Mouse (Mus musculus) granulocyte monocyte progenitor cell, adult 5-6 weeks (primary cell): ENCODE data around the gene Atxn2l. TPM values are rescaled to one million over a fixed set of nuclear protein-coding genes. Genes with fewer than 3 reads are reported as not detected.

ENCODE experiments used
- total RNA-seq, 2 experiments: library from RNA; stranded (forward) in 1 of 2; stranded (reverse) in 1 of 2; fragments of 200-712, 200-1000 nt in 1 of 2; fragments of >200 nt in 1 of 2; fragmentation: Nextera tagmentation in 1 of 2; gene quantifications; 2 replicates each; pipeline ENCODE4 v1.2.3; 2014 to 2017

Gene Atxn2l
- total RNA-seq, 2 experiments from 2014 or later = 27.4 to 102 TPM

Other genes starting within 250 kb of the Atxn2l start
- 1.2 and 1.3 TPM in 2 replicates for gene Sbk1, start 230.8 kb downstream of the Atxn2l start, total RNA-seq (2014; fragmentation: Nextera tagmentation)
- gene Sbk1, start 230.8 kb downstream of the Atxn2l start, total RNA-seq (2017) = 0.69 and 1.2 TPM in 2 replicates
- gene Lat, start 133.9 kb downstream of the Atxn2l start, total RNA-seq (2014; fragmentation: Nextera tagmentation) = 2.4 and 4.8 TPM in 2 replicates
- 0.72 and 2.7 TPM in 2 replicates for gene Lat, start 133.9 kb downstream of the Atxn2l start, total RNA-seq (2017)
- 9.2 and 24.8 TPM in 2 replicates for gene Spns1, start 126.0 kb downstream of the Atxn2l start, total RNA-seq (2014; fragmentation: Nextera tagmentation)
- gene Spns1, start 126.0 kb downstream of the Atxn2l start, total RNA-seq (2017) = 11.5 and 14.7 TPM in 2 replicates
- 11.7 and 14.8 TPM in 2 replicates for gene Nfatc2ip, start 106.7 kb downstream of the Atxn2l start, total RNA-seq (2014; fragmentation: Nextera tagmentation)
- 14.6 and 15.9 TPM in 2 replicates for gene Nfatc2ip, start 106.7 kb downstream of the Atxn2l start, total RNA-seq (2017)
- gene Cd19, start 88.5 kb downstream of the Atxn2l start, total RNA-seq (2014; fragmentation: Nextera tagmentation) = not detected in 2 replicates
- 0.09 TPM in 1 of 2 replicates, not detected in the other for gene Cd19, start 88.5 kb downstream of the Atxn2l start, total RNA-seq (2017)
- gene Rabep2, start 74.7 kb downstream of the Atxn2l start, total RNA-seq (2014; fragmentation: Nextera tagmentation) = 11.3 and 16.2 TPM in 2 replicates
- 12.3 and 16.9 TPM in 2 replicates for gene Rabep2, start 74.7 kb downstream of the Atxn2l start, total RNA-seq (2017)
- 0.62 TPM in 1 of 2 replicates, not detected in the other for gene Atp2a1, start 40.3 kb downstream of the Atxn2l start, total RNA-seq (2014; fragmentation: Nextera tagmentation)
- not detected in 2 replicates for gene Atp2a1, start 40.3 kb downstream of the Atxn2l start, total RNA-seq (2017)
- gene Sh2b1, start 28.0 kb downstream of the Atxn2l start, total RNA-seq (2014; fragmentation: Nextera tagmentation) = 35.9 and 58.3 TPM in 2 replicates
- gene Sh2b1, start 28.0 kb downstream of the Atxn2l start, total RNA-seq (2017) = 15.6 and 17.3 TPM in 2 replicates
- 85.3 and 101 TPM in 2 replicates for gene Tufm, start 16.1 kb downstream of the Atxn2l start, total RNA-seq (2014; fragmentation: Nextera tagmentation)
- gene Tufm, start 16.1 kb downstream of the Atxn2l start, total RNA-seq (2017) = 75.5 and 86.7 TPM in 2 replicates
- gene Eif3c, start 63.0 kb upstream of the Atxn2l start, total RNA-seq (2014; fragmentation: Nextera tagmentation) = 188 and 206 TPM in 2 replicates
- gene Eif3c, start 63.0 kb upstream of the Atxn2l start, total RNA-seq (2017) = 229 and 239 TPM in 2 replicates
- 2.1 and 3.9 TPM in 2 replicates for gene Apobr, start 81.5 kb upstream of the Atxn2l start, total RNA-seq (2014; fragmentation: Nextera tagmentation)
- 4.2 and 6.2 TPM in 2 replicates for gene Apobr, start 81.5 kb upstream of the Atxn2l start, total RNA-seq (2017)
- gene Cln3, start 82.4 kb upstream of the Atxn2l start, total RNA-seq (2014; fragmentation: Nextera tagmentation) = 37.7 and 61.7 TPM in 2 replicates
- gene Cln3, start 82.4 kb upstream of the Atxn2l start, total RNA-seq (2017) = 9.6 and 16.3 TPM in 2 replicates
- 1.3 TPM in 1 of 2 replicates, not detected in the other for gene Il27, start 91.5 kb upstream of the Atxn2l start, total RNA-seq (2014; fragmentation: Nextera tagmentation)
- 1.2 TPM in 1 of 2 replicates, not detected in the other for gene Il27, start 91.5 kb upstream of the Atxn2l start, total RNA-seq (2017)
- 0.92 and 1.3 TPM in 2 replicates for gene Nupr1, start 127.4 kb upstream of the Atxn2l start, total RNA-seq (2014; fragmentation: Nextera tagmentation)
- gene Nupr1, start 127.4 kb upstream of the Atxn2l start, total RNA-seq (2017) = 1.7 TPM in 1 of 2 replicates, not detected in the other
- 129 and 133 TPM in 2 replicates for gene Sgf29, start 145.9 kb upstream of the Atxn2l start, total RNA-seq (2014; fragmentation: Nextera tagmentation)
- gene Sgf29, start 145.9 kb upstream of the Atxn2l start, total RNA-seq (2017) = 53.3 and 79.1 TPM in 2 replicates
- gene Sult1a1, start 173.0 kb upstream of the Atxn2l start, total RNA-seq (2014; fragmentation: Nextera tagmentation) = 0.85 TPM in 1 of 2 replicates, not detected in the other
- gene Sult1a1, start 173.0 kb upstream of the Atxn2l start, total RNA-seq (2017) = 0.56 and 1.6 TPM in 2 replicates
- gene Bola2, start 192.0 kb upstream of the Atxn2l start, total RNA-seq (2014; fragmentation: Nextera tagmentation) = 151 and 195 TPM in 2 replicates
- 135 and 158 TPM in 2 replicates for gene Bola2, start 192.0 kb upstream of the Atxn2l start, total RNA-seq (2017)
- 9.3 and 13.3 TPM in 2 replicates for gene Slx1b, start 192.3 kb upstream of the Atxn2l start, total RNA-seq (2014; fragmentation: Nextera tagmentation)
- gene Slx1b, start 192.3 kb upstream of the Atxn2l start, total RNA-seq (2017) = 5.4 and 6.3 TPM in 2 replicates
- gene Coro1a, start 204.3 kb upstream of the Atxn2l start, total RNA-seq (2014; fragmentation: Nextera tagmentation) = 497 and 510 TPM in 2 replicates
- 409 and 441 TPM in 2 replicates for gene Coro1a, start 204.3 kb upstream of the Atxn2l start, total RNA-seq (2017)